Mouse (Mus musculus): Measurements from ENCODE around the gene Adipor1. TPM values are rescaled to one million over a fixed set of nuclear protein-coding genes. Genes with fewer than 3 reads are reported as not detected.

Adipor1 gene
- 115 and 120 TPM in 2 replicates for total RNA-seq (2014; rRNA removed)
- 79.7 and 81.2 TPM in 2 replicates for polyA plus RNA-seq (2015; fragmentation: Nextera tagmentation; extraction: Ambion mirVana)

DNA sequence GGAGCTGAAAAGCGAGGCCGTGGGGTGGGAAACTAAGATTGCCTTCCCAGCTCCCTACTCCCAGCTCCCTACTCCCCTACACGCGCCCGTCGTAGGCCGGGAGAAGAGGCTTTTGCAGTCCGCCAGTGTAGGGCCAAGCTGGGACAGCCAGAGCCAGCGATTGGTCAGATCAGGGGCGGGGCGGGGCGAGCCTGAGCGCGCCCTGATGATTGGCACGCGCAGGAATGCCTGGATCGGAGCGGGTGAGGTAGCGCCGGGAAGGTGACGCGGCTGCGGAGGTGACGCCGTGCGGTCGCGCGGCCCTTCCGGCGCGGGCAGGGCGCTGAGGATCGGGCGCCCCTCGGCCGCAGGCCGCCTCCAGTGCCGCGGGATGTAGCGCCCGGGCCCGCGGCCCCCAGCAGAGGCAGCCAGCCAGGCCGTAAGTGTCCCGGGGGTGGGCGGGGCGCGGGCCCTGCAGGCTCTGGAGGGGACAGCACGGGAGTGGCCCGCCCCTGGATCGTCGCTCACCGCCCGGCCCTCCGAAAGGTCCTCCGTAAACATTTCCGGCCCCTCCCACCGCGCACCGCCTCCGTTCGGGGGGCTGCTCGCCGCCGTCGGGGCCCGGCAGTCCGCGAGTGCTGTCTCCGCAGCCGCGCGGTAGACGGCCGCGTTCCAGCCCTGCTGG lies at the start of gene Adipor1:
Gene Adipor1, plus strand, starts transcription at position 211 of the 664 bp plus-strand sequence.
- ATAC-seq: peak; percentile 100
- peak; percentile 98 for DNase-seq (ENCODE audit: low spot score)
- Histone ChIP-seq H3K4me2 (ENCODE audit: low read depth, low read length) (peak within 1 kb of the TSS; percentile 76), H3K4me3 (ENCODE audit: low read length) (peak within 1 kb of the TSS; percentile 96), H3K36me3 (ENCODE audit: insufficient read depth, low read length) (no peaks in the 10 kb centered on the region), H3K4me1 (ENCODE audit: insufficient read depth, low read length) (peaks cover 12% of the 10 kb centered on the region), H3K9me3 (ENCODE audit: low read length) (no peaks in the 10 kb centered on the region), H3K9ac (replicated peaks; ENCODE audit: low read length) (peak within 1 kb of the TSS; percentile 91), H3K27me3 (ENCODE audit: insufficient read depth, low read length) (no peaks in the 10 kb centered on the region), H3K27ac (peak within 1 kb of the TSS; percentile 91)
- WGBS: under 1% methylated on average over 68 of the region's 77 CpGs
- no peak for TF ChIP-seq CTCF (IDR thresholded peaks at IDR 0.05; ENCODE audit: low read depth)

DNA sequence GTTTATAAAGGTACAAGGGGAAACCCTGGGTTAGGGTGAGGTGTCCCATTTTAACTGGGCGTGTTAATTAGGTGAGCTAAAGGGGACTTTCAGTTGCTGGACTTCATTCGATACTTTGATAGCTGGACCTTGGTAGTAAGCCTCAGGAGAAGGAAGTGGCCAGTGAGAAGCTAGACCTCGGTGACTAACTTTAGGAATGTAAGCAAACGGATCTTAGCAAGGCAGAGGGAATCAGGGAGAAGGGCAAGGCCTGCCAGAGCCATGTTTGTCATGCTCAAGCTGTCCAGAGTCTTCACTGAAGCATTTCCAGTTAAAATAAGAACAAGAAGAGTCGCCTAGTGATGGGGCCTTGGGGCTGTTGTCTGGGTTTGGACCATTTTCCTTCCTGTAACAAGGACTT lies 49.7 kb upstream of the Adipor1 start:
- no peaks in the 10 kb centered on the region for H3K9me3 ChIP-seq (ENCODE audit: low read length)
- ATAC-seq (no peak), DNase-seq (ENCODE audit: low spot score) (no peak)
- H3K27ac ChIP-seq: no peak overlapping the region
- no peak overlapping the region for H3K9ac ChIP-seq (replicated peaks; ENCODE audit: low read length)
- H3K4me2 ChIP-seq (ENCODE audit: low read depth, low read length): no peak overlapping the region
- H3K27me3 ChIP-seq (ENCODE audit: insufficient read depth, low read length): no peaks in the 10 kb centered on the region
- TF ChIP-seq CTCF (IDR thresholded peaks at IDR 0.05; ENCODE audit: low read depth): no peak
- H3K36me3 ChIP-seq (ENCODE audit: insufficient read depth, low read length): no peaks in the 10 kb centered on the region
- no peak overlapping the region for H3K4me3 ChIP-seq (ENCODE audit: low read length)
- H3K4me1 ChIP-seq (ENCODE audit: insufficient read depth, low read length): peaks cover 10% of the 10 kb centered on the region
- WGBS: 66% methylated on average over 5 of the region's 5 CpGs

DNA sequence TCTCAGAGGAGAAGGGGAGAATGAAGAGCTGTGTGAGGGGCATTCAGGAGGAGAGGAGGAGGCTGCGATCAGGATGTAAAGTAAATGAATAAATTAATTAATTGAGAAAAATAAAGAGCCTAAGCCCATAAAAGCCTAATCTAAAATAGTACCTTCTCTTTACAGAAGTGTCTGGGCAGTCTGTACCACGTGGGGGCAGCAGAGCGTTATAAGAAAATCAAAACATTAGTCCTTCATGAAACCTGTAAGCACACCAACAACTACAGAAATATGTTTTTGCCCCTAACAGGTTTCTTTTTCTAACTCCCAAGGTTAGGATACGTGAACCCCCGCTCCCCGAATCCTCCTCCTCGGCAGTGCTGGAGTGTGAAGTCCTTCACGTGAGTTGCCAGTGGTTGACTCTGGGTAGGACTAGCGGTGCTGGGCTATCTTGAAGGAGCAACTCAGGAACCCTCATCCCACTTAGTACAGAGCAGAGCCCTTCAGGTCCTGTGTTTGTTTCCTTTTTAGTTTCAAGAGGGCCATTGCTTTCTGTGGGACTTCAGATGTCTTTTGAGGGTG lies 46.3 kb upstream of the Adipor1 start:
- H3K9me3 ChIP-seq (ENCODE audit: low read length): no peaks in the 10 kb centered on the region
- DNase-seq (ENCODE audit: low spot score) (peak; percentile 75), ATAC-seq (peak; percentile 47; the same call in 1 of the 2 replicates)
- no peak overlapping the region for H3K9ac ChIP-seq (replicated peaks; ENCODE audit: low read length)
- no peak overlapping the region for H3K4me3 ChIP-seq (ENCODE audit: low read length)
- H3K27me3 ChIP-seq (ENCODE audit: insufficient read depth, low read length): no peaks in the 10 kb centered on the region
- H3K4me1 ChIP-seq (ENCODE audit: insufficient read depth, low read length): no peaks in the 10 kb centered on the region
- H3K27ac ChIP-seq: no peak overlapping the region
- TF ChIP-seq CTCF (IDR thresholded peaks at IDR 0.05; ENCODE audit: low read depth): peak; percentile 69
- H3K36me3 ChIP-seq (ENCODE audit: insufficient read depth, low read length): no peaks in the 10 kb centered on the region
- no peak overlapping the region for H3K4me2 ChIP-seq (ENCODE audit: low read depth, low read length)
- WGBS: 61% methylated on average over 9 of the region's 9 CpGs

DNA sequence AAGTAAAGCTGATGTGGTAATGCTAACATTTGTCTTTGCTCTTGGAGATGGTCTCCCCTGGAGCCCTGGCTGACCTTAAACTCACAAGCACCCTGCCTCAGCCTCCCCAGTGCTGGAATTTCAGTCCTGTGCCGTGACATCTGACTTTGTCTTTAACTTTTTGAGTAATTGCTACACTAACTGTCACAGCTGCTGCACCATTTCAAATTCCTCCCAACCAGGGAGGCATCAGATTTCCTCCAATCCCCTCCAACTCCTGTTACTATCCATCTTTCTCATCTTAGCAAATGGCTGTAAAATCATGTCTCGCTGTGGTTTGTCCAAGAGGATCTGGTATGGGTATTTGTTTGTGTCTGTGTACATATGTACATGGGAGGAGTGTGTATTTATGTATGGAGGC lies 41.1 kb upstream of the Adipor1 start:
- no peaks in the 10 kb centered on the region for H3K4me1 ChIP-seq (ENCODE audit: insufficient read depth, low read length)
- 80% methylated on average over 2 of the region's 2 CpGs for WGBS
- H3K36me3 ChIP-seq (ENCODE audit: insufficient read depth, low read length): no peaks in the 10 kb centered on the region

DNA sequence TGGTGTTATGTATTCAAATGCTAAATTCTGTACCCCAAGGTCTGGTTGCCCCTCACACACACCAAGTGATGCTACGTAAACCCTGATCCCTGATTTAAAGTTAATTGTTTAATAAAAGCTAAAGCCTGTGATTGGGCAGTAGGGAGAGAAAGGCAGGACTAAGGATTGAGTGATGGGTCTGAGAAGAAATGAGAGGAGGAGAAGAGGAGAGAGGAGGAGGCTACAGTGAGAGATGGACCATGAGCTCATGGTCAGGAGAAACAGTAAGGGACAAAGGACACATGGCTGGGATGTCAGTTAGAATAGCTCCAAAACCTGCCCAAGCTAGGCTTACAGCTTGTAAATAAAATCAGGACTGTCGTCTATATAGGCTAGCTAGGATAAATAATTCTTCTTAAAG lies 34.1 kb upstream of the Adipor1 start:
- Histone ChIP-seq H3K36me3 (ENCODE audit: insufficient read depth, low read length) (no peaks in the 10 kb centered on the region), H3K4me2 (ENCODE audit: low read depth, low read length) (no peak overlapping the region), H3K4me1 (ENCODE audit: insufficient read depth, low read length) (no peaks in the 10 kb centered on the region), H3K9ac (replicated peaks; ENCODE audit: low read length) (no peak overlapping the region), H3K27me3 (ENCODE audit: insufficient read depth, low read length) (no peaks in the 10 kb centered on the region), H3K27ac (no peak overlapping the region), H3K4me3 (ENCODE audit: low read length) (no peak overlapping the region), H3K9me3 (ENCODE audit: low read length) (no peaks in the 10 kb centered on the region)
- TF ChIP-seq CTCF (IDR thresholded peaks at IDR 0.05; ENCODE audit: low read depth): no peak
- DNase-seq (ENCODE audit: low spot score) (no peak), ATAC-seq (no peak)
- 71% methylated on average over 2 of the region's 2 CpGs for WGBS

More for the DNA sequence above, 41.1 kb upstream of the Adipor1 start:
- H3K9me3 ChIP-seq (ENCODE audit: low read length): no peaks in the 10 kb centered on the region
- H3K9ac ChIP-seq (replicated peaks; ENCODE audit: low read length): no peak overlapping the region
- ATAC-seq (no peak), DNase-seq (ENCODE audit: low spot score) (no peak)
- H3K27ac ChIP-seq: no peak overlapping the region
- no peak overlapping the region for H3K4me3 ChIP-seq (ENCODE audit: low read length)
- no peak for TF ChIP-seq CTCF (IDR thresholded peaks at IDR 0.05; ENCODE audit: low read depth)
- H3K27me3 ChIP-seq (ENCODE audit: insufficient read depth, low read length): no peaks in the 10 kb centered on the region
- H3K4me2 ChIP-seq (ENCODE audit: low read depth, low read length): no peak overlapping the region

DNA sequence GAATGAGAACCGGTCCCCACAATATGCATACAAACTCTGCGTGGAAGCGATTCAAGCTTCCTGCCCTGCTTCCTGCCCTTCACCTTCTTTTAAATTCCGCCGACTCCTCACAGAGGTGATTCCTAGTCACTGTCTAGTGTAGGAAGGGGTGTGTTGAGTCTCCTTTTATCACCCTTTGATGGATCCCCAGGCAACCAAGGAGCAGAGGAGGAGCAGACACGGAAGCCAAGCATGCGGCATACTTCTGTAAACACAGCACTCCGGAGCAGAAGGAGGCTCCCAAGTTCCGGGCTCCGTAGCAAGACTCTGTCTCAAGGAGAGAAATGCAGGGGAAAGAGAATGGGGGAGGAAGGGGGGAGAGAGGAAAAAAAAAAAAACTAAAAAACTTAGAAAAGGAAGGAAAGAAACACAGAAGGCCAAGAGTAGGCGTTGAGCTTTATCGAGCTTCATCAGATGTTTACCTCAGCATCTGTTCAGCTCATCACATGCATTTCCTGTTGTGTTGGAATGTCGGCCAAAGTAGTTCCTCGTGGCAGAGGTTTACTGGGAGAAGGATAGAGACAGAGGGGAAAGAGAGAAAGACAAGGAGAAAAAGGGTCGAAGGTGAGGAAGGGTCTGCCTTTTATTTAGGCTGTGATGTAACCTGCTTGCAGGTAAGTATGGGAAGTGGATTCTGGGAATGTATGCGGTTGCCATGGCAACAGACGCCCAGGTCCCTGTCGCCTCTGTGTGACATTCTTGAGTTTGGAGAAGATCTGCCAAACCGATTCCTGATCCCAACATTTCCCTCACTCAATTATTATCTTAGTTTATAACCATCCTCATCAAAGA lies 33.2 kb upstream of the Adipor1 start:
- H3K9ac ChIP-seq (replicated peaks; ENCODE audit: low read length): no peak overlapping the region
- no peak for TF ChIP-seq CTCF (IDR thresholded peaks at IDR 0.05; ENCODE audit: low read depth)
- peak; percentile 67 for DNase-seq (ENCODE audit: low spot score)

More for the DNA sequence above, 33.2 kb upstream of the Adipor1 start:
- peak overlapping the region; percentile 25 for H3K4me3 ChIP-seq (ENCODE audit: low read length)
- no peak for ATAC-seq
- no peaks in the 10 kb centered on the region for H3K4me1 ChIP-seq (ENCODE audit: insufficient read depth, low read length)
- no peaks in the 10 kb centered on the region for H3K36me3 ChIP-seq (ENCODE audit: insufficient read depth, low read length)
- 12% methylated on average over 19 of the region's 19 CpGs for WGBS
- no peak overlapping the region for H3K27ac ChIP-seq
- no peaks in the 10 kb centered on the region for H3K9me3 ChIP-seq (ENCODE audit: low read length)
- no peaks in the 10 kb centered on the region for H3K27me3 ChIP-seq (ENCODE audit: insufficient read depth, low read length)
- H3K4me2 ChIP-seq (ENCODE audit: low read depth, low read length): peak overlapping the region; percentile 57

Data from hindbrain, postnatal 0 days (tissue).